Mouse (Mus musculus): ENCODE measurements around the gene Cic.
A peak's percentile ranks its signal among the peaks of the same experiment; 100 is the strongest.
"Not testable (repeated sequence)": the region's sequence is repeated elsewhere in the genome, so short reads cannot be mapped to it uniquely, and the experiment has no call there.

The Cic gene

DNA sequence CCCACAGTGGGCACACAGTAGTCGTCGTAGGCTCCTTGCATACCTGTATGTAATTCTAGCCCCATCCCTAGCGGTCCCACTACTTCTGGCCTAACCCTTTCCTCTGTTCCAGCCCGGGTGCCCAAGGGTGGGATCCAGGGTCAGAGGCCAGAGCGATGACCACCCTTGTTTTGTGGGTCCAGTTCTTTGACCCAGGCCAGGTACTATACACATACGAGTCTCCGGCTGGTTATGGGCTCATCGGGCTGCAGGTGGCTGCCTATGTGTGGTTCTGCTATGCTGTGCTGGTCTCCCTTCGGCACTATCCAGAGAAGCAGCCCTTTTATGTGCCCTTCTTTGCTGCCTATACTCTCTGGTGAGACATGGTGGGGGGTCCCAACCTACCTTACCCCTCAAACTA is 41.9 kb downstream of the Cic start:
- no peak for DNase-seq

GRCm38 (mm10) chr7:25311193-25311592 is 43.7 kb downstream of the Cic start:
- no peak for DNase-seq

DNA sequence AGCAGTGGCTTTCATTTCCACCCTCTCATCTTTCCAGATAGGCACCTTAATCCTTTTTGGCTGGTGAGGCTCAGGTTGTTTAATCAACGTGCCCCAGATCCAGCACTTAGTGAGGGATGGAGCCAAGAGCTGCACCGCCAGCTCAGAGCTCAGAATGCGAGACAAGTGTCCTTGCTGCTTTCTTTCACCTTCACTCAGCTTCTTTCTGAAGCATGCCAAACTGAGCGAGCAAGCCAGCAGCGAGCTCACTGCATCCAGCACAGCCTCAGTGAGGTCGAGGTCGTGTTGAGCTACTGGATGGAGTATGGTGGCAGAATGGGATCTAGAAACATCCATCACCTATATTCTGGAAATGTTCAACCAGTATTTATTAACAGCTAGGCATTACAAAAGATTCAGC is 45.8 kb downstream of the Cic start:
- no peak for DNase-seq

DNA sequence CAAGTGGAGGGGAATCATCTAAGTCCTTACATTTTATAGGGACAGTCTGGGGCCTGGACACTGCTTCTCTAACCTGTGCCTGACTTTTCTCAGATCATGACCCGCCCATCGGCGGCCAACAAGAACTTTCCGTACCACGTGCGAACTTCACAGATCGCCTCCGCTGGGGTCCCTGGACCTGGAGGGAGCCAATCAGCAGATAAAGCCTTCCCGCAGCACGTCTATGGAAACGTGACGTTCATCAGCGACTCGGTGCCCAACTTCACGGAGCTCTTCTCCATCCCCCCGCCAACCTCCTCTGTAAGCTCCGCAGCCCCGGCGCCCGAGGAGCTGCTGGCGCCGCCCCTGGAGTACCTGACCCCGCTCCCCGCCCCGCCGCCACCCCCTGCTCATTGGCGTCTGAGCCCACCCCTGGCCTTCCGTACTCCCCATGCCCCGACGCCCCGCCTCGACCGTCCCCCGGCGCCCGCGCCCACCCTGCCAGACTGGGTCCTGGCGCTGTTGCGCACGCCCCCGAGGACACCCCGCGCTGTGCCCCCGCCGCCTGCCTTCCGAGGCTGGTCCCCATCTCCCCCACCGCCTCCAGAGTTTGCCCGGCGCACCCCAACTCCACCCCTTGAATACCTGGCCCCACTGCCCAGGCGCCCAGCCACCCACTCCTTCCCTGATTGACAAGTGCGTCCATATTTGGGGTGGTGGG is 47.3 kb downstream of the Cic start:
- DNase-seq = no peak

GRCm38 (mm10) chr7:25315306-25316041 is 48.0 kb downstream of the Cic start:
- peak; percentile 52 for DNase-seq

DNA sequence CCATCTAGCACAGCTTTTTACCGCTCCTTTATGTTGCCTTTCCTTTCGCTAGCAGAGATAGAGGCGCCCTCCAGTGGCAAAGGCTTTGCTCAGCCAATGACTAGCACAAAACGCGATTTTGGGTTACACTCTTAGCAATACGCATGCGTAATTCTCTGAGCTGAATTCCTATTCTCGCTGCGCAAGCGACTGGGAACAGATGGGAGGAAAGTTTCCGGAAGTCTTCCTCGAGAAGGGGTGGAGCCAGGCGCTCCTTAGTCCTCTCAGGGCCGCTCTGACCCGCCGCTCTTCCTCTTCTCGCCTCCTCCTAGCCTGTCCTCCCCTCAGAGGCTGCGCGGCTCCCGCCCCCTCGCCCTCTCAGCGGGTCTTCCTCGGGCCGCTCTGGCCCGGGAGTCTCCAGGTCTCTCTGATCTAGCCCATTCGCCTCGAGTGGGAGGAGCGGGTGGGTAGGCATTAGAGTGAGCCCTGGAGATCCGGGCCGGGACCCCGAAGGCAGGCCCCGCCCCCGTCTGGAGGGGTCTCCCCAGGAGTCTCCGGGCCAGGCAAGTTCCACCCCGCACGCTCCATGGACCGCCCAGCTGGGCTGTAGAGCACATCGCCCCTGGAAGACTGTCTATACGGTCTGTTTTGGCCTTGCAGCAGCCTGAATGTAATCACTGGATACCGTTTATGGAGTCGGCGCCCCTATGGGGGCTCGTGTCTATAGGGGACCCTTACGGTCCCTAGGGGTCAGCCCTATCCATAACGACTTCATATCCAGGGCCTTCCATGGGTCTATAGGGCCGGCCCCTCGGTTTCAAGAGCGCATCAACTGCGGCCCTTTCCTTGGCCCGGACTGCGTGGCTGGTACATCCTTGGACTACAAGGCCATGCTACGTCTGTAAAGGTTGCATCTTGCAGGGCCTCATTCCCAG is 49.3 kb downstream of the Cic start, which contains the start of gene Megf8:
TSS of gene Megf8 (plus strand) at position 633 of the 914 bp plus-strand sequence.
- peak; percentile 95 for DNase-seq

DNA sequence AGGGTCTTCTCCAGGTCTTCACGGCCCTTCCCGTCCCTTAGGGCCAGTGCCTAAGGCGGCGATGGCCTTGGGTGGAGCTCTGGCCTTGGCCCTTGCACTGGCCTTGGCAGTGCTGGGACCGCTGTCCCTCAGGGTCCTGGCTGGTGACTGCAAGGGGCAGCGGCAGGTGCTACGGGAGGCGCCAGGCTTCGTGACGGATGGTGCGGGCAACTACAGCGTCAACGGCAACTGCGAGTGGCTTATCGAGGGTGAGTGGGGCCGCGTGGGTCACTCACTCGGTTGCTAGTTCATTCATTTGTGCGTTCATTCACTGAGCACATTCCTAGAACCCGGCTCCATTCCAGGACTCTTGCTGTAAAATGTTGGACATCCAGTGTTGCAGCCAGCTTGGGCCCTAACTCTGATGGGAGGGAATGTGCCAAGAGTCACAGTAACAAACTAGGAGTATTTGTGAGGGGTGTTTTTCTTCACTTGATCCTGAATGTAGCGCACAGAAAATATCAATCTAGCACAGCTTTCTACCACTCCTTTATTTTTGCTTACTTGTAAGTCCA is 50.0 kb downstream of the Cic start:
- DNase-seq = no peak

- no peak for DNase-seq
Measured at GRCm38 (mm10) chr7:25322058-25322484, 54.6 kb downstream of the Cic start.

DNA sequence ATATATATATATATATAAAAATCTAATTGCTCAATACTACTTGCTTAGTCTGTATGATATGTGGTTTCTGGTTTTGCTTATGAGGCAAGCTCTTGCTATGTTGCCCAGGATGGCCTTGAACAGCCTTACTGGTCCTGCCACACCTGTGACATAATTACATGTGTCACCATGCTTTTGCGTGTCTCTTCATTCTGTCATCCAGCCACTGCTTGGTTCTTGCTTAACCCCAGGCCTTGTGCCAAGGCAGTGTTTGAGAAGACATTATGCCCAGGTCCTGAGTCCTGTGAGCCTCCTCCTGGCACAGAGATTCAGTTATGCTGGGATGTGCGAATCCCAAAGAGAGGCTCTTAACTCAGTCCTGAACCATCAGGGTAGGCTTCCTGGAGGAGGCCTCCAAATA is 55.7 kb downstream of the Cic start:
- DNase-seq = no peak

DNA sequence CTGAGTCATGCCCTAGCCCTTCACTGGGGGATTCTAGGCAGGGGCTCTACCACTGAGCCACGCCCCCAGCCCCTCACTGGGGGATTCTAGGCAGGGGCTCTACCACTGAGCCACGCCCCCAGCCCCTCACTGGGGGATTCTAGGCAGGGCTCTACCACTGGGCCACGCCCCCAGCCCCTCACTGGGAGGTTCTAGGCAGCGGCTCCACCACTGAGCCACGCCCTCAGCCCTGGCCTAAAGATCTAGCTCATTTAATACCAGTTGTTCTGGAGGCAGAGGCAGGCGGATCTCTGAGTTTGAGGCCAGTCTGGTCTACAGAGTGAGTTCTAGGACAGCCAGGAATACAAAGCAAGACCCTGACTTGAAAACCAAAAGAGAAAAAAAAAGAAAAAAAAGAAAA is 57.9 kb downstream of the Cic start:
- DNase-seq = not testable (repeated sequence)

- no peak for DNase-seq
Measured at GRCm38 (mm10) chr7:25326233-25326632, 58.7 kb downstream of the Cic start.

DNA sequence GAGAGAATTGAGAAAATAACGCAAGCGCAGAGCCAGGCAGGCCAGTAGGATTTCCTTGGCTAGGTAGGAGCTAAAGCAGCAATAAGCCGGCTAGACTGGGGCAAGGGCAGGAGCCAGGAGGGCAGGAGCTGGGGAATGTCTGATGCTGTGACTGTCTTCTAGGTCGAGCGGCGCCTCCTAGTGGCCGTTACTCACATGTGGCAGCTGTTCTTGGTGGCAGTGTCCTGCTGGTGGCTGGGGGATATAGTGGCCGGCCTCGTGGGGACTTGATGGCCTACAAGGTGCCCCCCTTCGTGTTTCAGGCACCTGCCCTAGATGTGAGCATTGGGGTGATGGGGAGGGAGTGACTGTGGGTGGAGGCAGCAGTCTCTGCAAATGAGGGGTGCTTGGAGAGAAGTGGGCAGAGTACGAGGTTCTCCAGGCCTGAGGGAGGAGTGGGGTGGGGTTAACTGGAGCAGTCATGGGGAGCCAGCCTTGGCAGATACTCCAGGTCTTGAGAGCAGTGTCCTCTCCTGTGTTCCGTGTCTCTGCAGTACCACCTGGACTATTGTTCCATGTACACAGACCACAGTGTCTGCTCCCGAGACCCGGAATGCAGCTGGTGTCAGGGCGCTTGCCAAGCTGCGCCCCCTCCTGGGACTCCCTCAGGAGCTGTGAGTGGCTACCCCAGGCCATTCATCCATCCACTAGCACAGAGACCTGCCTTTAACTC is 66.2 kb downstream of the Cic start:
- peak; percentile 79 for DNase-seq

- no peak for DNase-seq
Measured at GRCm38 (mm10) chr7:25334472-25334871, 67.0 kb downstream of the Cic start.

DNA sequence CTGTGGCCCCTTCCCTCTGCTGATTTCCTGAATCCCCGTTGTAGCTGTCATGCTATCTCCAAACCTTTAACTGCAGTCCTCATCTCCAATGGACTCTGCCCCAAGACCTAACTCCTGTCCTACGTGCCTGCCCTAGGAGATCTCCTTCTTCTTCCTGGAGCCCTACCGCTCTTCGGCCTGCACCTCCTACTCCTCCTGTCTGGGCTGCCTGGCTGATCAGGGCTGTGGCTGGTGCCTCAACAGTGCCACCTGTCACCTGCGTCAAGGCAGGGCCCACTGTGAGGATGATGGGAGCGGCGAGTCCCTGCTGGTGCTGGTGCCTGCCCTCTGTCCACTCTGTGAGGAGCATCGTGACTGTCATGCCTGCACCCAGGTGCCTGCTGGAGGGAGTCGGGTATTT is 71.8 kb downstream of the Cic start:
- no peak for DNase-seq

GRCm38 (mm10) chr7:25341000-25341784 is 73.7 kb downstream of the Cic start:
- no peak for DNase-seq

All from right cerebral cortex, postnatal 14 days (tissue).